Mouse (Mus musculus) Patski (cell line): ENCODE data around the gene Aldh2. TPM values are rescaled to one million over a fixed set of nuclear protein-coding genes. Genes with fewer than 3 reads are reported as not detected.
"Not testable (repeated sequence)": the region's sequence is repeated elsewhere in the genome, so short reads cannot be mapped to it uniquely, and the experiment has no call there.

Source experiments
- ATAC-seq: fragments of 100-300 bp; one replicate; pipeline ENCODE4 v1.8.0; 2021
- CTCF ChIA-PET: fragments of 350-600 bp; sonication (Branson Sonifier 250); formaldehyde crosslinking; loops from one replicate; lab custom pipeline; 2022; ENCODE audit warnings: inconsistent platforms; lab: Charles Lee
- POLR2A ChIA-PET: fragments of 350-600 bp; sonication (Branson Sonifier 250); formaldehyde crosslinking; loops from one replicate; lab custom pipeline; 2022; ENCODE audit warnings: antibody characterized with exemption, inconsistent platforms; lab: Charles Lee
- DNase-seq: peaks from one replicate; pipeline ENCODE4 v3.0.0-alpha.2; 2011; ENCODE audit warnings: low read depth, low spot score
- H3K27me3 ChIP-seq: fragments of 371-371 bp; one replicate; pipeline ENCODE4 v1.5.1; 2021
- CTCF ChIP-seq: fragments of 100-300 bp; IDR thresholded peaks from one replicate; pipeline ENCODE4 v1.5.1; 2021
- in situ Hi-C: fragments of 300-500 bp; cut with MboI; formaldehyde crosslinking; loops from 3 replicates; pipeline ENCODE4 v1.11.1; 2018; ENCODE audit warnings: low pct_unique_long_range_greater_than_20kb, mixed read lengths
- polyA plus RNA-seq: library from polyadenylated mRNA; unstranded; gene quantifications from one replicate; pipeline ENCODE4 v1.2.3, GENCODE M21; 2021

The Aldh2 gene
- 470 TPM for polyA plus RNA-seq

GRCm38 (mm10) chr5:121593451-121594401 is at the start of gene Aldh2:
Aldh2 (minus strand) TSS chr5:121593824.
- CTCF ChIA-PET: interaction anchor here (0.9 to 2.3 kb wide), 8 partner anchors 9 to 116 kb away, joined by 3 to 9 read pairs (median 4); no protein-coding TSS in a partner anchor
- TF ChIP-seq CTCF: no peak
- ATAC-seq: peak; percentile 77
- in situ Hi-C loops: no loop called here
- POLR2A ChIA-PET: interaction anchor here (1.4 to 1.5 kb wide), 2 partner anchors 9 to 48 kb away, joined by 3 to 5 read pairs; partner anchors contain the start of genes Adam1a and Gm42878
- peak; percentile 46 for DNase-seq
- no peaks in the 10 kb centered on the region for H3K27me3 ChIP-seq

GRCm38 (mm10) chr5:121639601-121640000 is 46.0 kb upstream of the Aldh2 start:
- ATAC-seq (no peak), DNase-seq (no peak)
- CTCF ChIA-PET: no interaction called here
- in situ Hi-C loops: no loop called here
- H3K27me3 ChIP-seq: no peaks in the 10 kb centered on the region
- no peak for TF ChIP-seq CTCF
- POLR2A ChIA-PET: no interaction called here

- no peak for TF ChIP-seq CTCF
- in situ Hi-C loops: no loop called here
- CTCF ChIA-PET: interaction anchor here (1.7 kb wide), 1 partner anchor 10 kb away, joined by 8 read pairs; no protein-coding TSS in a partner anchor
- no peaks in the 10 kb centered on the region for H3K27me3 ChIP-seq
- POLR2A ChIA-PET: no interaction called here
- DNase-seq (no peak), ATAC-seq (no peak)
Observed at GRCm38 (mm10) chr5:121637296-121637695, 43.7 kb upstream of the Aldh2 start.

GRCm38 (mm10) chr5:121634668-121635067 is 41.0 kb upstream of the Aldh2 start:
- in situ Hi-C loops: no loop called here
- ChIA-PET POLR2A (no interaction called here), CTCF (no interaction called here)
- H3K27me3 ChIP-seq: no peaks in the 10 kb centered on the region
- DNase-seq: no peak
- no peak for TF ChIP-seq CTCF
- ATAC-seq: no peak

DNA sequence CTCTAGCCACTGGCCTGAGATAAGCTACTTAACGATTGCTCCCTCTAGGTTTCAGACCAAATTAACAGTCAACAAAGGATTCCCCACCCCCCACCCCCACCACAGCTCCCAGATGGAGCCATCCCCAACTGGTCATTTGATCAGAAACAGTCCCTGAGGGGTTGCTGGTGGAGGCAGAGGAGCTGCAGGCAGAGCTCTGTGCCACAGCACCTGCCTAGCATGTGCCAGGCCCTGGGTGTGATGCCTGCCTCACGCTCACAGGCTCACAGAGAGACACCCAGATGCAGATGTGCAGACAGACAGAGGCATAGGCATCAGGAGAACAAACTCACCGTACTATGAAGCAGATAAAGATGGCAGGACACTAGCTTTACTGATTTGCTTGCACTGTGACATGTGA is 39.2 kb upstream of the Aldh2 start:
- in situ Hi-C loops: no loop called here
- DNase-seq: no peak
- no peaks in the 10 kb centered on the region for H3K27me3 ChIP-seq
- no peak for TF ChIP-seq CTCF
- ChIA-PET POLR2A (no interaction called here), CTCF (no interaction called here)
- no peak for ATAC-seq

DNA sequence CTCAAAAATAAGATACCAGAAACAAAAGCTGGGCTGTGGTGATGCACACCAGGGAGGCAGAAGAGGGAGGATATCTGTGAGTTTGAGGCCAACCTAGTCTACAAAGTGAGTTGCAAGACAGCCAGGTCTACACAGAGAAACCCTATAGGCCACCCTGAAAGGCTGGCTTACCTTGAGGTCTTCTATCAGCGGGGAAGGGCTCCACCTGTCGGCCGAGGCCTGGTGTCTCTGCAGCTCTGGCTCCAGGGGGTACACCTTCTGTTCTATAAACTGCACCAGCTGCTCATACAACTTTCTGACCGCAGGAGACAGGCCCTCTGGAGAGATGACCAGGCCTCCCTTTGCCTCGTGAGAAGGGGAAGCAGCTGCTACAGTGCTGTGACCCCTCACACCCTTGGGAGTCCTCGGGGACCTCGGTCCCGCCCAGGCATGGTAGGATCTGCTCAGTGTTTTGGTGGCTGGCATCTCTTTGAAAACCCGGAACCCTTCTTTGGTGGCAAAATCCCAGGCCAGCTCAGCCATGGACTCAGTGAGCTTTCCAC is 37.6 kb upstream of the Aldh2 start:
- H3K27me3 ChIP-seq, DNase-seq, in situ Hi-C loops, ATAC-seq, POLR2A ChIA-PET: not testable (repeated sequence)
- CTCF ChIA-PET: interaction anchor here (1.6 kb wide), 1 partner anchor 16 kb away, joined by 4 read pairs; no protein-coding TSS in a partner anchor

- ATAC-seq (no peak), DNase-seq (no peak)
- no peaks in the 10 kb centered on the region for H3K27me3 ChIP-seq
- in situ Hi-C loops: no loop called here
- ChIA-PET POLR2A (no interaction called here), CTCF (interaction anchor here (1.1 to 1.9 kb wide), 3 partner anchors 9 to 26 kb away, joined by 3 to 4 read pairs (median 3); partner anchors contain the start of gene Acad12)
- TF ChIP-seq CTCF: peak; percentile 86
Observed at GRCm38 (mm10) chr5:121627871-121628270, 34.2 kb upstream of the Aldh2 start.

GRCm38 (mm10) chr5:121623241-121623640 is 29.6 kb upstream of the Aldh2 start:
- in situ Hi-C loops: no loop called here
- ATAC-seq (no peak), DNase-seq (no peak)
- ChIA-PET CTCF (no interaction called here), POLR2A (no interaction called here)
- TF ChIP-seq CTCF: no peak
- no peaks in the 10 kb centered on the region for H3K27me3 ChIP-seq

GRCm38 (mm10) chr5:121621102-121621501 is 27.5 kb upstream of the Aldh2 start:
- in situ Hi-C loops: no loop called here

DNA sequence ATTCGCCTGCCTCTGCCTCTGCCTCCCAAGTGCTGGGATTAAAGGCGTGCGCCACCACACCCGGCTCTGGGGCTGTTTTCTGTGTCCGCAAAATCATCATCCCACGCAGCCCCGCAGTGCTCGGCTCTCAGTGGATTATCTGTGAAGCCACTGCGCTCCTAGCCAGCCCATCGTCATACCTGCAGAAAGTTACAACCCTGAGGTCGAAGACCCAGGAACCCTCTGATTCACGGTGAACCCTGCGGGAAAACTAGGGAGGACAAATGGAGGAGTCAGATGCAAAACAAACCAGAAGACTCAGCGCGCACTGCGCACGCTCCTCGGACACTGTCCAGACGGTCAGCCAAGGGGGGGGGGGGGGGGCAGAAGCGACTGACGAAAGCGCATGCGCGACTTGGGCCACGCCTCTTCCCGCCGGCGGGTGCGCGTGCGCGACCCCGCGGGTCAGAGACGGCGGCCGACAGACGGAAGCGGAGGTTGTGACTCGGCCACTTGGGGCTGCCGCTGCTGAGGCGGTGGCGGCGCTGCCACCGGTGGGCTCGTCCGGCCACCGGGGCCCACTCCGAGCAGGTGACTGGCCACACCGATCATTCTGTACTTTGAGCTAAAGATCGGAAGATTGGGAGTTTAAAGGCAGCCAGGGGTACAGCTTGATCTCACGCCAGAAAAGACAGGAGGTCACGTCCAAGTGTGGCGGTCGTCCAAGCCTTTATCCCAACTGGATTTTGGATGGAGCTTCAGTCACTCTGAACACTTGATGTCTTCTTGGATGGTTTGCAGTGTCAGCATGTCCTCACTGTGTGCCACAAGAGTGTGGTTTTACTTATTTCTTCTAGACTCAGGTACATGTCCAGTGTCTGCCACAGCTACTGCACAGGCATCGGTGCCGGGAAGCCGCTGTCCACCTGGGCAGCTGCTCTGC is 25.2 kb upstream of the Aldh2 start, which contains the start of gene Acad12:
Acad12 (minus strand) TSS at position 347 of the 922 bp plus-strand sequence.
- POLR2A ChIA-PET: interaction anchor here (0.6 to 1.5 kb wide), 3 partner anchors 13 to 72 kb away, joined by 3 to 4 read pairs (median 3); no protein-coding TSS in a partner anchor

More at GRCm38 (mm10) chr5:121621102-121621501, 27.5 kb upstream of the Aldh2 start:
- CTCF ChIA-PET: no interaction called here
- TF ChIP-seq CTCF: no peak
- POLR2A ChIA-PET: interaction anchor here (0.7 kb wide), 1 partner anchor 57 kb away, joined by 3 read pairs; no protein-coding TSS in a partner anchor
- no peak for ATAC-seq
- no peaks in the 10 kb centered on the region for H3K27me3 ChIP-seq
- DNase-seq: no peak

DNA sequence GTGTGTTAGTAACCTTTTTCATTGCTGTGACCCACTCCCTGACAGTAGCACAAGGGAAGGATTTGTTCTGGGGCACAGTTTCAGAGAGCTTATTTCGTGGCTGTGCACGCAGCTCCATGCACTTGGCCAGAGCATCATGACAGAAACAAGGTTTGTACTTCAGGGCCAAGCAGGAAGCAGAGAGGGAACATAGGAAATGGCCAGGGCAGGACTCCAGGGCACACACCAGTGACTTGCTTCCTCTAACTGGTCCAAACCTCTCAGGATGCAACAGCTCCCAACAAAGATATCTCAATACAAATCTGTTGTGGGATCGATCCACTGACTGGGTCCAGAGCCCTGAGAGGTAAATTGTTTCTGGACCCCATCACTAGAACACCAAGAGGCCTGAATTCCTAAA is 21.3 kb upstream of the Aldh2 start:
- in situ Hi-C loops, H3K27me3 ChIP-seq, ATAC-seq, DNase-seq: not testable (repeated sequence)
- CTCF ChIA-PET: interaction anchor here (2.0 kb wide), 1 partner anchor 9 kb away, joined by 7 read pairs; no protein-coding TSS in a partner anchor
- POLR2A ChIA-PET: interaction anchor here (0.6 kb wide), 2 partner anchors 16 to 53 kb away, joined by 4 to 6 read pairs; no protein-coding TSS in a partner anchor

More for the DNA sequence above, 25.2 kb upstream of the Aldh2 start, which contains the start of gene Acad12:
- DNase-seq (peak; percentile 64), ATAC-seq (peak; percentile 47)
- no peak for TF ChIP-seq CTCF
- CTCF ChIA-PET: interaction anchor here (0.9 to 2.3 kb wide), 3 partner anchors 9 to 17 kb away, joined by 3 to 6 read pairs (median 5); no protein-coding TSS in a partner anchor
- no peaks in the 10 kb centered on the region for H3K27me3 ChIP-seq
- in situ Hi-C loops: no loop called here
